Mouse (Mus musculus): ENCODE data around the gene Cyp26c1. TPM values are rescaled to one million over a fixed set of nuclear protein-coding genes. Genes with fewer than 3 reads are reported as not detected.

Cyp26c1 gene
- polyA plus RNA-seq (2015; fragmentation: Nextera tagmentation; extraction: Ambion mirVana) = not detected in 2 replicates

GRCm38 (mm10) chr19:37685281-37685680, at the start of gene Cyp26c1:
Gene Cyp26c1 (plus strand): TSS chr19:37685581.

DNA sequence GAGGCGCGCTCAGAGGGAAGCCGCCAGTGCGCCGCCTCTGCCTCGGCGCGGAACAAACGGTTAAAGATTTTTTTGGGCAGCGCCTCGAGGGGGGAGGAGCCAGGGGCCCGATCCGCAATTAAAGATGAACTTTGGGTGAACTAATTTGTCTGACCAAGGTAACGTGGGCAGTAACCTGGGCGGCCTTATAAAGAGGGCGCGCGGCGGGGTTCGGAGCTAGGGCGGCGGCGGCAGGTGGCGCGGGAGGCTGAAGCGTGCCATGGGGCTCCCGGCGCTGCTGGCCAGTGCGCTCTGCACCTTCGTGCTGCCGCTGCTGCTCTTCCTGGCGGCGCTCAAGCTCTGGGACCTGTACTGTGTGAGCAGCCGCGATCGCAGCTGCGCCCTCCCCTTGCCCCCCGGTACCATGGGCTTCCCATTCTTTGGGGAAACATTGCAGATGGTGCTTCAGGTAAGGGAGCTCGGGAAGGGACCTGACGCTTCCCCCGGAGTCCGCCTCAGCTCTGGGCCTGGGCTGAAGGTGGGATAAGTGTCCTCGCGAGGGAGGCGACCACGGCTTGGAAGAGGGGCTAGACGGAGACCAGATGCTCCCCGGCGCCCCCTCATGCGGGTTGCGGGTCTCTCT, 12.4 kb downstream of the Cyp26c1 start, which contains the start of gene Cyp26a1:
Gene Cyp26a1 (plus strand): TSS at position 148 of the 622 bp plus-strand sequence.

Other genes starting within 250 kb of the Cyp26c1 start
- gene Exoc6, start 135.2 kb upstream of the Cyp26c1 start, polyA plus RNA-seq (2015; fragmentation: Nextera tagmentation; extraction: Ambion mirVana) = 19.6 and 20.3 TPM in 2 replicates
- gene Cyp26a1, start 12.2 kb downstream of the Cyp26c1 start, polyA plus RNA-seq (2015; fragmentation: Nextera tagmentation; extraction: Ambion mirVana) = 1.2 and 1.5 TPM in 2 replicates